Mouse (Mus musculus) embryonic facial prominence, embryonic 14.5 days (tissue): ENCODE data around the gene Calm3. TPM values are rescaled to one million over a fixed set of nuclear protein-coding genes. Genes with fewer than 3 reads are reported as not detected.

ENCODE experiments used
- ATAC-seq: fragments of 200-750 bp; cut with Nextera tagmentation; 2 replicates; pipeline ENCODE4 v1.8.0; 2017; ENCODE audit warnings: low read depth, moderate number of reproducible peaks, moderate TSS enrichment
- DNase-seq: peaks from one replicate; pipeline ENCODE4 v3.0.0-alpha.2; 2015; ENCODE audit warnings: low spot score
- H3K27ac ChIP-seq: fragments of 300-500 bp; sonication (generic); replicated peaks from 2 replicates; pipeline ENCODE4 v1.5.1; 2014; ENCODE audit warnings: low read depth, mild to moderate bottlenecking, low read length, moderate library complexity
- H3K27me3 ChIP-seq: fragments of 300-500 bp; sonication (generic); replicated peaks from 2 replicates; pipeline ENCODE4 v1.6.1; 2014; ENCODE audit warnings: low read length; ENCODE audit not compliant: control insufficient read depth, insufficient read depth
- H3K36me3 ChIP-seq: fragments of 300-500 bp; sonication (generic); 2 replicates; pipeline ENCODE4 v1.6.1; 2014; ENCODE audit warnings: low read length, mixed read lengths; ENCODE audit not compliant: control insufficient read depth, insufficient read depth
- H3K4me1 ChIP-seq: fragments of 300-500 bp; sonication (generic); 2 replicates; pipeline ENCODE4 v1.6.1; 2014; ENCODE audit warnings: antibody characterized with exemption, low read length; ENCODE audit not compliant: control insufficient read depth, insufficient read depth
- H3K4me2 ChIP-seq: fragments of 300-500 bp; sonication (generic); 2 replicates; pipeline ENCODE4 v1.6.1; 2014; ENCODE audit warnings: low read depth, mild to moderate bottlenecking, low read length, moderate library complexity, mixed read lengths
- H3K4me3 ChIP-seq: fragments of 300-500 bp; sonication (generic); 2 replicates; pipeline ENCODE4 v1.5.1; 2014; ENCODE audit warnings: low read depth, mild to moderate bottlenecking, low read length
- H3K9ac ChIP-seq: fragments of 300-500 bp; sonication (generic); 2 replicates; pipeline ENCODE4 v1.6.1; 2014; ENCODE audit warnings: low read depth, mild to moderate bottlenecking, low read length, moderate library complexity, mixed read lengths
- H3K9me3 ChIP-seq: fragments of 300-500 bp; sonication (generic); 2 replicates; pipeline ENCODE4 v1.6.1; 2016; ENCODE audit warnings: low read length; ENCODE audit not compliant: control insufficient read depth
- WGBS: fragments of 180-500 bp; shearing (Covaris S2); extraction: QIAGEN DNeasy Blood & Tissue Kit; methylation state at CpG from one replicate; pipeline ENCODE4 v1.1.7; 2014; 5-methylcytosine and 5-hydroxymethylcytosine counted together
- polyA plus RNA-seq: library from polyadenylated mRNA; unstranded; fragments of >200 nt; fragmentation: Nextera tagmentation; extraction: Ambion mirVana; gene quantifications from 2 replicates; pipeline ENCODE4 v1.2.1, GENCODE M21; 2014

Calm3 gene
- polyA plus RNA-seq, 1 experiment from 2014 or later = 164 TPM

GRCm38 (mm10) chr7:16919395-16920149 is 4.3 kb downstream of the Calm3 start:
- DNase-seq = no peak
- Histone ChIP-seq H3K27ac (peak overlapping the region; percentile 39), H3K9ac (peak overlapping the region; percentile 45; the same call in 1 of the 2 replicates), H3K9me3 (no peaks in the 10 kb centered on the region), H3K27me3 (no peaks in the 10 kb centered on the region), H3K36me3 (peaks cover 56% of the 10 kb centered on the region), H3K4me2 (peak overlapping the region; percentile 17), H3K4me3 (peak overlapping the region; percentile 8; the same call in 1 of the 2 replicates), H3K4me1 (peaks cover 38% of the 10 kb centered on the region)
- ATAC-seq = no peak
- WGBS = 77% methylated on average over 13 of the region's 13 CpGs

DNA sequence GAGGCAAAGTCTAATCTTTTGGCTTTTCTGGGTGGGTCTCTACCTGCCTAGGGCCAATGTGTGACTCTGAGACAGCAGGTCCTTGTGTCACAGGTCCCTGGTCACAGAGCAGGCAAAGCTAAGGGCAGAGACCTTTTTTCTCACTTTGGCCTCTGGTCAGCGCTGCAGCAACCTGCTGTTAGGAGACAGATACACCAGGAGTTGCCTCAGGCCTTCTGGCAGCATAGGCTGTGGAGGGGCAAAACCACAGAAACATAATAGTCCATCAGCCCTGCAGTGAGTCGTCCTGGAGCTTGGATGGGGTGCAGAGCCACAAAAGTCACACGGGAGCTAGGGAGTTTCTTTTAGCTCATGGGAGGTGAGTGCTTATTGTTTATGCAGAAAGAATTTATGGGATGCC is 5.2 kb downstream of the Calm3 start:
- peaks cover 38% of the 10 kb centered on the region for H3K4me1 ChIP-seq
- WGBS = 70% methylated on average over 3 of the region's 3 CpGs
- no peaks in the 10 kb centered on the region for H3K27me3 ChIP-seq
- no peak overlapping the region for H3K27ac ChIP-seq
- no peak for DNase-seq
- no peaks in the 10 kb centered on the region for H3K9me3 ChIP-seq
- no peak overlapping the region for H3K4me2 ChIP-seq
- H3K36me3 ChIP-seq = peaks cover 61% of the 10 kb centered on the region
- ATAC-seq = no peak
- no peak overlapping the region for H3K4me3 ChIP-seq
- no peak overlapping the region for H3K9ac ChIP-seq

DNA sequence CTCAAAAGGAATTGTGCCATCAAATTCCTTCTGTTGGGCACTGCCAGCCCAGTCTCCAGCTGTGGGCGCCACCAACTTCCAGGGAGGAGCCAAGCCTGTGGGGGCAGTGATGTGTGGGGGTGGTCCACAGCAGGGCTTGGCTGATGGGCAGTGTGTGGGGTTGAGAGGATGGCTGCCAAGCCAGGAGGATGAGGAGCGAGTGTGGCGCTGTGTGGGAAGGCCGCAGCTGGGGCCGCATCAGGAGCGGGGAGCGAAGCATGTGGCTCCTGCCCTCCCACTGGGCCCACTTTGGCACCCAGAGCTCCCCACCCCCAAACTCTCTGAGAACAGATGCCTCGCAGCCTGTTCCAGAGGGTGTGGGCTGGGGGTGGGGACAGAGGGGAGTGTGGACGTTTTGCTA is 5.9 kb downstream of the Calm3 start:
- Histone ChIP-seq H3K36me3 (peaks cover 61% of the 10 kb centered on the region), H3K4me1 (peaks cover 37% of the 10 kb centered on the region)

GRCm38 (mm10) chr7:16917447-16917846 is 6.5 kb downstream of the Calm3 start:
- DNase-seq = no peak
- Histone ChIP-seq H3K27ac (no peak overlapping the region), H3K9me3 (no peaks in the 10 kb centered on the region), H3K4me2 (no peak overlapping the region), H3K27me3 (no peaks in the 10 kb centered on the region), H3K4me1 (peaks cover 32% of the 10 kb centered on the region), H3K9ac (no peak overlapping the region), H3K4me3 (no peak overlapping the region), H3K36me3 (peaks cover 61% of the 10 kb centered on the region)
- ATAC-seq = no peak
- WGBS = 83% methylated on average over 11 of the region's 11 CpGs

More for the DNA sequence above, 5.9 kb downstream of the Calm3 start:
- no peak overlapping the region for H3K4me3 ChIP-seq
- H3K9me3 ChIP-seq = no peaks in the 10 kb centered on the region
- no peaks in the 10 kb centered on the region for H3K27me3 ChIP-seq
- no peak overlapping the region for H3K27ac ChIP-seq
- ATAC-seq (no peak), DNase-seq (no peak)
- H3K4me2 ChIP-seq = no peak overlapping the region
- no peak overlapping the region for H3K9ac ChIP-seq
- 84% methylated on average over 7 of the region's 9 CpGs for whole genome bisulfite sequencing

DNA sequence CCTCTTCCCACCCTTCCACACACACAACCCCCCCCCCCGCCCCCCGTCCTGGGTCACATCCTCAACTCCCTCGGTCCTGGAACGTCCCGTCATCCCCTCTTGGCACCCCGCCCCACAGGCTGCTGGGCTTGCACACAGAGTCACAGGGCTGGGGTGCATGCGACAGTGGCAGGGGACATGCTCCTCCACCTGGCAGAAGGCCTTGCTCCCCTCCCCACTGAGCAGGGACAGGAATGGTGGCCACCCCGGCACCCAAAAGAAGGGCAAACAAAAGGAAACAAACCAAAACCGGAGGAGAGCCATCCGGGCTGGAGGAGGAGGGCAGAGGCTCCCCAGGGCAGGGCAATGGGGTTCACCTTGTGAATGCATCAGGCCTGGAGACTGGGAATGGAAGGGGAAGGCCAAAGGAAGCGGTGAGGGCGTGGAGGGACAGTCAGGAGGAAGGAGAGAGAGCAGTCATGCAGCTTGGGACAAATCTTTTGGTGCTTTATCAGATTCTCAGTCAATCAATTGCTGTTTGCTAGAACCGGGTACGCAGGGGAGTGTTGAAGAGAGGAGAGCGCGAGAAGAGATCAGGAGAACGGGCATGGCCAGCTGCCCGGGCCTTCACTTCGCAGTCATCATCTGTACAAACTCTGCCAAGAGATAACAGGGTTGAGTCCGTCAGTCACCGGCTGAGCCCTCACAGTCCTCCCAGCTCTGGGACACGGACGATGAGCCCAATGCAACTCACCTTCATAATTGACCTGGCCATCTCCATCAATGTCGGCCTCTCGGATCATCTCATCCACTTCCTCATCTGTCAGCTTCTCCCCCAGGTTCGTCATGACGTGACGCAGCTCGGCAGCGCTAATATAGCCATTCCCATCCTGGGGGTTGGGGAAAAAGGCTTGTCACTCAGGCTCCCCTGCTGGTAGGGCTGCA is 7.3 kb downstream of the Calm3 start:
- Histone ChIP-seq H3K9me3 (no peaks in the 10 kb centered on the region), H3K27ac (no peak overlapping the region), H3K4me2 (no peak overlapping the region), H3K27me3 (no peaks in the 10 kb centered on the region), H3K9ac (no peak overlapping the region), H3K36me3 (peaks cover 61% of the 10 kb centered on the region), H3K4me1 (peaks cover 24% of the 10 kb centered on the region), H3K4me3 (no peak overlapping the region)
- DNase-seq (no peak), ATAC-seq (no peak)
- WGBS = 86% methylated on average over 25 of the region's 30 CpGs

DNA sequence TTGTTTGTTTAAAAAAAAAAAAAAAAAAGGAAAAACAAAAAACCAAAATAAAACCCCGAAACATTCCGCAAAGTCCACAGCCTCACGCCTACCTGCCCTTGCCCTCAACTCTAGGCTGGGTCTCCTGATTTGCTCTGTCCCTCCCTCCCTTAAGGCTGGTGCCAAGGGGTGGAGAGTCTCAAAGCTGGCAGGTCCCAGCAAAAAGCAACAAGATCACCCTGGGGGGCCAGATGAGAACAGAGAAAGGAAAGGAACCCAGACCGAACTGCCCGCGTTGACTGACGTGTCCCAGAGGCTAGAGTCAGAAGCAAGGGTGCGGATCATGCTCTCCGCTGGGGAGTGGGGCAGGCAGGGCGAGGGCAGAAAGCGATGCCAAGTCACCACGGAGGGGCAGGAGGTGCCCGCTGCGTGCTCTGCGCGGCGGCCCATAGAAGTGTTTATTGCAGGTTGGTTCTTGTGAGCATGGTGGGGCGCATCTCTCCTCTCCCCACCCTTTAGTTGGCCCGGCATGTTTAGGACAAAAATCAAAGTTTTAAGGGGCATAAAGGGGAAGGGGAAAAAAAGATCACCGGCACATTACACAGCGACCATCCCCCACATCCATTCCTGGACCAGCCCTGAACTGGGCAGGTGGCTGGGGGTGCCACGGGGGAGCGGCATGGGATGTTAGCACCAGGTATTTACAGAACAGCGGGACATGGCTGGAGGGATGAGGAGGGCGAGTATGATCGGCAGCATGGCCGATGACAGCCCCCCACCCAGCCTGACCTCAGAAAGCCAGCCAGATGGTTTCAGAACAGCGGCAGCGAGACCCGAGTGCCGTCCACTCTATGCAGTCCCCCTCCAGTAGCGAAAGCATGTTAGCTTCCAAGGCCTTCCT is 8.2 kb downstream of the Calm3 start:
- Histone ChIP-seq H3K9ac (no peak overlapping the region), H3K4me3 (no peak overlapping the region), H3K4me2 (no peak overlapping the region), H3K9me3 (no peaks in the 10 kb centered on the region), H3K27me3 (no peaks in the 10 kb centered on the region), H3K36me3 (peaks cover 61% of the 10 kb centered on the region), H3K4me1 (peaks cover 15% of the 10 kb centered on the region), H3K27ac (no peak overlapping the region)
- ATAC-seq (no peak), DNase-seq (no peak)
- WGBS = 92% methylated on average over 32 of the region's 32 CpGs

- ATAC-seq = 0 out of 2 replicates have a peak, but pooled peaks have one; percentile 2
- no peak for DNase-seq
- Histone ChIP-seq H3K27me3 (no peaks in the 10 kb centered on the region), H3K9ac (no peak overlapping the region), H3K4me2 (no peak overlapping the region), H3K27ac (no peak overlapping the region), H3K36me3 (peaks cover 56% of the 10 kb centered on the region), H3K9me3 (no peaks in the 10 kb centered on the region), H3K4me1 (peaks cover 7% of the 10 kb centered on the region; the same call in 1 of the 2 replicates), H3K4me3 (no peak overlapping the region)
- WGBS = 81% methylated on average over 18 of the region's 18 CpGs
These were observed 9.2 kb downstream of the Calm3 start for GRCm38 (mm10) chr7:16914453-16915343.
